Mouse (Mus musculus): ENCODE results near the gene Sirpb1b. TPM values are rescaled to one million over a fixed set of nuclear protein-coding genes. Genes with fewer than 3 reads are reported as not detected.

The Sirpb1b gene
- polyA plus RNA-seq, 1 experiment: 0.39 TPM

Other genes with a start within 250 kb of the Sirpb1b start
- gene Gm9733, start 242.8 kb downstream of the Sirpb1b start, polyA plus RNA-seq (2012; rRNA removed): 0.53 TPM in 1 of 2 replicates, not detected in the other
- 0.26 and 0.78 TPM in 2 replicates for gene Sirpb1a, start 148.5 kb downstream of the Sirpb1b start, polyA plus RNA-seq (2012; rRNA removed)